Mouse (Mus musculus): ENCODE data around the gene Ros1.

DNA sequence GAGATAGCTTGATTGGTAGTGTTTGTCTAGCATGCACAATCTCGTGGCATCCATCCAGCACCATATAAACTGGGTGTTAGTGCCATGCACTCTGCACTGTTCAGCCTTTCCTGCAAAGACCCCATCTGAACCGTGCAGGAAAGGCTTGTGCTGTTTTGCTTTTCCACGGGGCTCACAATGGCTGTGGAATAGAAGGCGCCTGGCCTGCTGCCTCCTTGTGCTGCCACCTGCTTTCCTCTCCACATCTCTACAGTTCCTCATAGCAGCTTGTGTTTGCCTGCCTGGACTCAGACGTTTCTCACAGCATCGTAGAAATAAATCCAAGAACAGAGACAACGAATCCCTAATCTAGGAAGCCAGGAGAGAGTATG, 22.5 kb upstream of the Ros1 start:
- TF ChIP-seq POLR2A (IDR thresholded peaks at IDR 0.05; ENCODE audit: insufficient read depth, low read depth, low read length) (no peak), EP300 (IDR thresholded peaks at IDR 0.05; ENCODE audit: insufficient read depth, low read depth, low read length) (no peak)

Data from heart, adult 2 months (tissue).